Mouse (Mus musculus) liver, embryonic 15.5 days (tissue): Measurements from ENCODE around the gene Chrdl2. TPM values are rescaled to one million over a fixed set of nuclear protein-coding genes. Genes with fewer than 3 reads are reported as not detected.

Experiments
- ATAC-seq: fragments of 200-750 bp; cut with Nextera tagmentation; 2 replicates; pipeline ENCODE4 v1.8.0; 2017; ENCODE audit warnings: moderate number of reproducible peaks, mild to moderate bottlenecking, moderate library complexity; ENCODE audit not compliant: insufficient read depth
- H3K27ac ChIP-seq: fragments of 300-500 bp; sonication (generic); replicated peaks from 2 replicates; pipeline ENCODE4 v1.5.1; 2015; ENCODE audit warnings: mild to moderate bottlenecking, inconsistent platforms
- H3K27me3 ChIP-seq: fragments of 300-500 bp; sonication (generic); 2 replicates; pipeline ENCODE4 v1.6.1; 2015; ENCODE audit warnings: mild to moderate bottlenecking, inconsistent platforms
- H3K36me3 ChIP-seq: fragments of 300-500 bp; sonication (generic); replicated peaks from 2 replicates; pipeline ENCODE4 v1.6.1; 2015; ENCODE audit warnings: moderate library complexity, mild to moderate bottlenecking, inconsistent platforms
- H3K4me1 ChIP-seq: fragments of 300-500 bp; sonication (generic); replicated peaks from 2 replicates; pipeline ENCODE4 v1.6.1; 2015; ENCODE audit warnings: inconsistent platforms
- H3K4me2 ChIP-seq: fragments of 300-500 bp; sonication (generic); 2 replicates; pipeline ENCODE4 v1.6.1; 2015; ENCODE audit warnings: moderate library complexity, mild to moderate bottlenecking, inconsistent platforms
- H3K4me3 ChIP-seq: fragments of 300-500 bp; sonication (generic); replicated peaks from 2 replicates; pipeline ENCODE4 v1.5.1; 2015; ENCODE audit warnings: mild to moderate bottlenecking, inconsistent platforms
- H3K9ac ChIP-seq: fragments of 300-500 bp; sonication (generic); 2 replicates; pipeline ENCODE4 v1.6.1; 2015; ENCODE audit warnings: moderate library complexity, mild to moderate bottlenecking, inconsistent platforms
- H3K9me3 ChIP-seq: fragments of 300-500 bp; sonication (generic); replicated peaks from 2 replicates; pipeline ENCODE4 v1.6.1; 2016; ENCODE audit warnings: inconsistent platforms
- WGBS: fragments of 180-500 bp; shearing (Covaris S2); methylation state at CpG from one replicate; pipeline ENCODE4 v1.1.7; 2015; ENCODE audit warnings: mixed read lengths; ENCODE audit not compliant: insufficient replicate concordance; 5-methylcytosine and 5-hydroxymethylcytosine counted together
- polyA plus RNA-seq: library from polyadenylated mRNA; unstranded; fragments of >200 nt; fragmentation: Nextera tagmentation; extraction: Ambion mirVana; gene quantifications from 2 replicates; pipeline ENCODE4 v1.2.1, GENCODE M21; 2015

Chrdl2 gene
- polyA plus RNA-seq, 1 experiment from 2014 or later, result not detected

DNA sequence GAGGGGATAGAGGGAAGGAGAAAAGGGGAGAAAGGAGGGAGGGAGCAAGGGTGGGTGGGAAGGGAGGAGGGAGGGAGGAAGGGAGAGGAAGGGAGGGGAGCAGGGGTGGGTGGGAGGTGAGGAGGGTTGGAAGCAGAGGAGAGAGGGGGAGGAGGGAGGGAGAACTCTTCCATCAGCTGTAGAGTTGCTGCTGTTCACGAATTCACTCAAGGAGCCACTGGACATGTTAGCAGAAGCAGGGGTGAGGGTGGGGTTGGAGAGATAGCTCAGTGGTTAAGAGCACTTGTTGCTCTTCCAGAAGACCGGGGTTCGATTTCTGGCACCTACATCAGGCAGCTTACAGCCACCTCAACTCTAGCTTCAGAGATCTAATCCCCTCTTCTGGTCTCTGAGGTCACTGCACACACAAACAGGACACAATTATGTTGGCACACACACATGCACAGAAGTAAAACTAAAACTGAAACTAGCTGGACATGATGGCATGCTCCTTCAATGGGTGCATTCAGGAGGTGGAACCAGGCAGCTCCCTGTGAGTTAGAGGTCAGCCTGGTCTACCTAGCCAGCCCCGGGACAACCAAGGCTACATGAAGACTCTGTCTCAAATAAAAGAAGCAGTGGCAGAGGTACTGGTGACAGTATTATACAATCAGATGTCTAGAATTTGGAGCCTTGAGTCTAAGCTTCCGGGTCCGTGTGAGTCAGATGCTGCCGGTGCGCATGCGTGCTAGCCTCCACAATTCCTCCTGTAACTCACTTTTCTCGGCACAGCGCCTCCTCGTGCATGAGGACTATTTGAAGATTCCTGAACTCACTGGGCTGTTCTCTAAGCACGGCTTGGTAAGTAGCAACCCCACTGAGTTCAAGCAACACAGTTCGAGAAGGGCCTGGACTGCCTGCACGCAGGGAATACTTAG is 15.9 kb upstream of the Chrdl2 start:
- WGBS, result 64% methylated on average over 15 of the region's 15 CpGs
- no peaks in the 10 kb centered on the region for H3K4me1 ChIP-seq
- H3K27ac ChIP-seq, result no peak overlapping the region
- no peaks in the 10 kb centered on the region for H3K9me3 ChIP-seq
- H3K4me2 ChIP-seq, result no peak overlapping the region; the same call in 1 of the 2 replicates
- H3K9ac ChIP-seq, result no peak overlapping the region
- H3K36me3 ChIP-seq, result no peaks in the 10 kb centered on the region
- H3K27me3 ChIP-seq, result no peaks in the 10 kb centered on the region; the same call in 1 of the 2 replicates
- H3K4me3 ChIP-seq, result no peak overlapping the region
- no peak for ATAC-seq

DNA sequence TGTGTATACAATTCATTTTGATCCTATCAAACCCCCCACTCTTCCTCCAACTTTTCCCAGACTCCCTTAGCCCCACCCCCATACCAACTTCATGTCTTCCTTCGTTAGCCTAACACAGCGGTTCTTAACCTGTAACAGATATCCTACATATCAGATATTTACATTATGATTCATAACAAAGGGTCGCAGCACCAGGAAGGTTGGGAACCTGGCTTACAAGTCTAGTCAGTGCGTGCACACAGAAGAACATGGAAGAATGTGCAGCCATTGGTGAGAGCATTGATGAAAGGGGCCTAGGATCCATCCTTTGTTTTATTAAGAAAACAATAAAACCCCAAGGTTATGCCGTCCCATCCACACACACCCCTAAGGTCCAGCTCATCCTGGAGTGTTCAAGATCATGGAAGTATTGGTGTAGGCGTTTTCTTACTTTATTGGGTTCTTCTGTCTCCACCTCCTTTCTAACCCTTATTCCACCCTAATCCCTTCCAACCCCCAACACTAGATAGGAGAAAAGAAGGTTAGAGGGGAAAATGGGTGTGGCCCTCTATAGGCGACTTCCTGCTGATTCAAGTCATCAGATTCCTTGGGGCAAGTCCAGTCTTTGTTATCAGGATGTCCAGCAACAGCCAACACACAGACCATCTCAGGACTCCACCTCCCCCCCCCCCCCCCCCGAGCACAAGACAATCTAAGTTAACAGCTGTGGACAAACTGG is 14.8 kb upstream of the Chrdl2 start:
- Histone ChIP-seq H3K4me2 (no peak overlapping the region), H3K9ac (no peak overlapping the region), H3K4me1 (no peaks in the 10 kb centered on the region), H3K27ac (no peak overlapping the region), H3K9me3 (no peaks in the 10 kb centered on the region), H3K4me3 (no peak overlapping the region), H3K27me3 (no peaks in the 10 kb centered on the region; the same call in 1 of the 2 replicates), H3K36me3 (no peaks in the 10 kb centered on the region)
- WGBS, result 55% methylated on average over 8 of the region's 8 CpGs
- ATAC-seq, result no peak

GRCm38 (mm10) chr7:99993159-99993558 is 12.8 kb upstream of the Chrdl2 start:
- H3K27me3 ChIP-seq, result no peaks in the 10 kb centered on the region; the same call in 1 of the 2 replicates
- no peaks in the 10 kb centered on the region for H3K36me3 ChIP-seq
- H3K4me1 ChIP-seq, result no peaks in the 10 kb centered on the region
- no peak for ATAC-seq
- no peak overlapping the region for H3K4me2 ChIP-seq
- H3K9ac ChIP-seq, result no peak overlapping the region
- no peaks in the 10 kb centered on the region for H3K9me3 ChIP-seq
- 61% methylated on average over 7 of the region's 7 CpGs for WGBS
- H3K27ac ChIP-seq, result no peak overlapping the region
- H3K4me3 ChIP-seq, result no peak overlapping the region

DNA sequence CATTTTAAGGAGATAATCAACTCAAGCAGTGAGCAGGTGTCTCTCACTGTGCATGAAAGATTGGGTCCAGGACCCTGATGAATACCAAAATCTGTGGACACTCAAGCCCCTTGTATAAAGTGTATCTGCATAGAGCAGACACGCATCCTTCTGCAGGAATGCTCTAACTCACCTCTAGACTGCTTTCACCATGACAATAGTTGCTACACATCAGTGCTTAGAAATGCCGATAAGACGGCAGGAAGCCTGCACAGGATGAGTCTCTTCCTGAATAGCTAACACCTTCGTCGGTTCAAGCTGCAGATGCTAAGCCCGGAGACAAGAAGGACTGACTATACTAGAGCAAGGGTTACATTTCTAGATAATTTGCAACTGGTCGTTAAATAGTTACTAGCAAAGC is 10.8 kb upstream of the Chrdl2 start:
- Histone ChIP-seq H3K4me2 (no peak overlapping the region), H3K9me3 (no peaks in the 10 kb centered on the region), H3K4me3 (no peak overlapping the region), H3K27ac (no peak overlapping the region), H3K27me3 (no peaks in the 10 kb centered on the region; the same call in 1 of the 2 replicates), H3K36me3 (no peaks in the 10 kb centered on the region), H3K4me1 (no peaks in the 10 kb centered on the region), H3K9ac (no peak overlapping the region)
- 20% methylated on average over 7 of the region's 7 CpGs for WGBS
- ATAC-seq, result no peak

- WGBS, result 36% methylated on average over 3 of the region's 3 CpGs
- no peak overlapping the region for H3K4me3 ChIP-seq
- H3K4me2 ChIP-seq, result no peak overlapping the region
- no peaks in the 10 kb centered on the region for H3K9me3 ChIP-seq
- no peak overlapping the region for H3K9ac ChIP-seq
- no peak overlapping the region for H3K27ac ChIP-seq
- H3K4me1 ChIP-seq, result no peaks in the 10 kb centered on the region
- no peak for ATAC-seq
- H3K27me3 ChIP-seq, result peaks cover 5% of the 10 kb centered on the region; the same call in 1 of the 2 replicates
- no peaks in the 10 kb centered on the region for H3K36me3 ChIP-seq
Observed at GRCm38 (mm10) chr7:99998668-99999067, 7.3 kb upstream of the Chrdl2 start.

DNA sequence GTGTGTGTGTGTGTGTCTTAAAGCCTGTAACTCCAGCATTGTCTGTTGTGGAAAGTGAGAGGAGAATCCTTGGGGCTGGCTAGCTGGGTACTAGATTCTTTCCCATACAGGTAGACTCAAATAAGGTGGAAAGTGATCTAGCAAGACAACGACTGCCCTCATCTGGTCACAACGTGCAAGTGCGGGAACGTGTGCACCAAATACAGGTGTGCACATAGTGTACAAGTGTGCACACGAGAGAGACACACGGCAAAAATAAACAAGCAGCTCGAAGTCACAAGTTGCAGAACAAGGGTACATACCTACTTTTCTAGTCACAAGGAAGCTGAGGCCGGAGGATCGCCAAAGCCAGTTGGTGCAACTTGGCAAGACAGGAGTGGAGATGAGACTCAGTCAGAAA is 2.2 kb upstream of the Chrdl2 start:
- H3K9ac ChIP-seq, result no peak overlapping the region
- H3K4me2 ChIP-seq, result no peak overlapping the region
- 32% methylated on average over 9 of the region's 9 CpGs for WGBS
- no peaks in the 10 kb centered on the region for H3K9me3 ChIP-seq
- ATAC-seq, result no peak
- H3K27me3 ChIP-seq, result peaks cover 56% of the 10 kb centered on the region
- no peak overlapping the region for H3K4me3 ChIP-seq
- no peak overlapping the region for H3K27ac ChIP-seq
- no peaks in the 10 kb centered on the region; the same call in 1 of the 2 replicates for H3K4me1 ChIP-seq
- H3K36me3 ChIP-seq, result no peaks in the 10 kb centered on the region

GRCm38 (mm10) chr7:100006411-100006810 is 439 bp downstream of the Chrdl2 start:
- no peaks in the 10 kb centered on the region for H3K9me3 ChIP-seq
- no peak overlapping the region for H3K27ac ChIP-seq
- H3K4me2 ChIP-seq, result no peak overlapping the region
- no peaks in the 10 kb centered on the region for H3K36me3 ChIP-seq
- 7% methylated on average over 11 of the region's 11 CpGs for WGBS
- no peak overlapping the region for H3K9ac ChIP-seq
- H3K4me3 ChIP-seq, result no peak overlapping the region
- peaks cover 2% of the 10 kb centered on the region; the same call in 1 of the 2 replicates for H3K4me1 ChIP-seq
- ATAC-seq, result no peak
- peaks cover 82% of the 10 kb centered on the region for H3K27me3 ChIP-seq

DNA sequence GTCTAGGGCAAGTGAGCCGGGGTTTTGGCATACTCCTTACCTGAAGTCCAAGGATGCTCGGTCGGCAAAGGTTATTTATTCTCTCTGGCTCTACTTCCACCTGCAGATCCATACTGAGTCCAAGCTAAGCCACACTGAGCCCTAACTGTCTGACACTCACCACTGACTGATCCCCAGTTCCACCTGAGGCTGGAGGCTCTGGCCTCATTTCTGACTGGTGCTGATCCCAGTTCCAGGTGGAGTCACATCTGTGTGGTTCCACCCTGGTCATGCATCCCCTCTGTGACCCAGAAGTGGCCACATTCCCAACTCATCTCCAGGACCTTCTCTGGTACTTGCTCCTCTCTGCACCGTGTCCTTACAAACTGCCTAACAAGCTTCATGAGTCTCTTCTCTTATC is 2.8 kb downstream of the Chrdl2 start:
- no peak overlapping the region for H3K4me2 ChIP-seq
- no peak overlapping the region for H3K4me3 ChIP-seq
- peaks cover 2% of the 10 kb centered on the region; the same call in 1 of the 2 replicates for H3K4me1 ChIP-seq
- no peak for ATAC-seq
- H3K27me3 ChIP-seq, result peaks cover 76% of the 10 kb centered on the region
- WGBS, result 71% methylated on average over 4 of the region's 4 CpGs
- H3K9me3 ChIP-seq, result no peaks in the 10 kb centered on the region
- H3K36me3 ChIP-seq, result no peaks in the 10 kb centered on the region
- no peak overlapping the region for H3K9ac ChIP-seq
- H3K27ac ChIP-seq, result no peak overlapping the region

- Histone ChIP-seq H3K9me3 (no peaks in the 10 kb centered on the region), H3K4me3 (no peak overlapping the region), H3K4me2 (no peak overlapping the region), H3K27me3 (peaks cover 67% of the 10 kb centered on the region), H3K27ac (no peak overlapping the region), H3K4me1 (peaks cover 2% of the 10 kb centered on the region; the same call in 1 of the 2 replicates), H3K9ac (no peak overlapping the region), H3K36me3 (no peaks in the 10 kb centered on the region)
- no peak for ATAC-seq
- 9% methylated on average over 11 of the region's 11 CpGs for WGBS
Observed at GRCm38 (mm10) chr7:100009640-100010039, 3.7 kb downstream of the Chrdl2 start.

DNA sequence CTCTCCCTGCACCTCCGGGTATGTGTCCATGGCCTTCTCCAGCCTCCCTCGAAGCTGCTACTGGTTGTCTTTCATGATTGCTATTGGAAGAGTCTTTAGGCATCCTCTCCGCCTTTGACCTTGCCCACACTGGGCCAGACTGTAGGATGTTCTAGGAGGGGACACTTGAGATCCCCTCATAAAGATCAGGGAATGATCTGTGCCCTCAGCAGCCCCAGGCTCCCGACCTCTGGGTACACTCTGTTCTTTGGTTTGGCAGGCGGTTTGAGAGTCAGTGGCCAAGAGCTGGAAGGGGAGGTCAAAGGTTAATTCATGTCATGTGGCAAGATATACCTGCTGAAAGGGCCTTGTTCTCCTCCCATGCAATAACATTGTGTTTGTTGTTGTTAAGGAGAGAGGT is 4.7 kb downstream of the Chrdl2 start:
- peaks cover 2% of the 10 kb centered on the region; the same call in 1 of the 2 replicates for H3K4me1 ChIP-seq
- no peaks in the 10 kb centered on the region for H3K9me3 ChIP-seq
- no peak overlapping the region for H3K4me2 ChIP-seq
- whole genome bisulfite sequencing, result 24% methylated on average over 5 of the region's 5 CpGs
- ATAC-seq, result no peak
- peak overlapping the region; percentile 2; the same call in 1 of the 2 replicates for H3K9ac ChIP-seq
- no peak overlapping the region for H3K27ac ChIP-seq
- H3K36me3 ChIP-seq, result no peaks in the 10 kb centered on the region
- H3K27me3 ChIP-seq, result peaks cover 57% of the 10 kb centered on the region
- H3K4me3 ChIP-seq, result no peak overlapping the region

GRCm38 (mm10) chr7:100012085-100012484 is 6.1 kb downstream of the Chrdl2 start:
- Histone ChIP-seq H3K27ac (no peak overlapping the region), H3K27me3 (peaks cover 43% of the 10 kb centered on the region), H3K9me3 (no peaks in the 10 kb centered on the region), H3K4me2 (no peak overlapping the region), H3K9ac (no peak overlapping the region), H3K4me1 (0 out of 2 replicates have a peak, but pooled peaks cover 2% of the 10 kb centered on the region), H3K4me3 (no peak overlapping the region), H3K36me3 (no peaks in the 10 kb centered on the region)
- 56% methylated on average over 8 of the region's 8 CpGs for WGBS
- ATAC-seq, result no peak
